ENCODE assay signal across 10 mouse cellular contexts in the genomic region with DNA sequence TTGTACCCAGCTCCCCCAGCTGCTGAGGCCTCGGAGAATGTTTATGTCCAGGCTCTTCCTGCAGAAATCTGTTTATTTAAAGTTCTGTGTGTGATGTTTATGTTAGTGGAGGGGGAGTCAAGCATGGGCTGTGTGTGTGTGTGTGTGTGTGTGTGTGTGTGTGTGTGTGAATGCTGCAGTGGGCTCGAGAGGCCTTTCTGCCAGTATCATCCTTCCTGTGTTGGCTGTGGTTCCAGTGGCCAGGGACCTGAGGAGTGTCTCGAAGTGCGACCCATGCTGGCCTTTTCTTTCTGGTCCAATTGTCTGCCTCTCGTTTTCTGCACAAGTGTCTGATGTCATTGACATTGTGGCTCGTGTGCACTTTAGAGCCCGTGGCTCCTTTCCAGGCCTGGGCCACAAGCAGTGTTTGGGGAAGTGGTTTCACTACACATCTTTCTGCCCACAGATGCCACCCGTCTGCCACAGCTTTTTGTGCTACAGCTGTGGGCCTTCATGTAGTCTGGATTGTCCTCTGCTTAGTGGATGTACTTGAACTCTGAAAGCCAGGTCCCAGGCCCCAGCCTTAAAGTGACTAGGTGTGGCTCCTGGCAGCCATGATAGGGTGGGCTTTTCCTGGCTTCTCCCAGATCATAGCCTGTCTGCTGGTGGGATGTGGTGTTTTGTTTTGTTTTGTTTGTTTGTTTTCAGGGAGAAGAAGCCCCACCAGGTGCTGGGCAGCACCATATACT. TPM values are rescaled to one million over a fixed set of nuclear protein-coding genes. Genes with fewer than 3 reads are reported as not detected.
A peak's percentile ranks its signal among the peaks of the same experiment; 100 is the strongest.
DNase-seq lines count a peak whose midpoint lies in the region; ATAC-seq lines count a peak whose summit lies in the region.
"Had no signal": no experiment of that assay in that cellular context is flagged by ENCODE, and none has a peak within 500 bp of the region (broad histone marks: within the 10 kb centered on the region; RNA-seq: fewer than 3 reads in every experiment).

No protein-coding gene starts in this region.

- H3K9ac ChIP-seq in forebrain, embryonic 13.5 days = no peak overlapping the region
- H3K9ac ChIP-seq: forebrain, embryonic 15.5 days had no signal

- peak; percentile 24 to 53 for DNase-seq in adrenal gland, postnatal 36 days
- DNase-seq in adrenal gland, adult (ENCODE audit: inconsistent age in 2 of 2, low spot score in 1 of 2) = no peak
- peak; percentile 92 for DNase-seq in 416B (ENCODE audit: low read depth)
- no peak for DNase-seq in heart, embryonic 10.5 days (ENCODE audit: low spot score)
- DNase-seq in lung, postnatal 25 days (ENCODE audit: low spot score) = peak; percentile 74
- no peak for DNase-seq in gastrocnemius, postnatal 14 days
- no peak for DNase-seq in MN1 (ENCODE audit: low spot score)

- intact Hi-C loops in gastrocnemius, postnatal 14 days (cut with DNase I; ENCODE audit: low total_unique reads) = no loop called here

- WGBS in heart, embryonic 10.5 days = 50% methylated on average over 8 of the region's 8 CpGs
- WGBS in forebrain, embryonic 13.5 days = 59% methylated on average over 8 of the region's 8 CpGs

- ATAC-seq in forebrain, embryonic 13.5 days = no peak
- ATAC-seq: forebrain, embryonic 15.5 days had no signal

- H3K27ac ChIP-seq in heart, embryonic 10.5 days = peak overlapping the region; percentile 29
- no peak overlapping the region for H3K27ac ChIP-seq in forebrain, embryonic 13.5 days
- H3K27ac ChIP-seq: forebrain, embryonic 15.5 days; layer of hippocampus, adult 2 months had no signal

- no peak overlapping the region for H3K4me2 ChIP-seq in forebrain, embryonic 13.5 days
- H3K4me2 ChIP-seq: forebrain, embryonic 15.5 days had no signal

- H3K4me1 ChIP-seq in heart, embryonic 10.5 days = peaks cover 90% of the 10 kb centered on the region
- 0 out of 2 replicates have a peak, but pooled peaks cover 6% of the 10 kb centered on the region for H3K4me1 ChIP-seq in forebrain, embryonic 13.5 days

- H3K36me3 ChIP-seq in heart, embryonic 10.5 days = no peaks in the 10 kb centered on the region
- no peaks in the 10 kb centered on the region for H3K36me3 ChIP-seq in forebrain, embryonic 13.5 days (ENCODE audit: poor library complexity, severe bottlenecking)
- H3K36me3 ChIP-seq: forebrain, embryonic 15.5 days had no signal

- no peak overlapping the region for H3K4me3 ChIP-seq in heart, embryonic 10.5 days
- no peak overlapping the region for H3K4me3 ChIP-seq in forebrain, embryonic 13.5 days
- H3K4me3 ChIP-seq: forebrain, embryonic 15.5 days; layer of hippocampus, adult 2 months had no signal

- no peaks in the 10 kb centered on the region for H3K9me3 ChIP-seq in heart, embryonic 10.5 days
- no peaks in the 10 kb centered on the region for H3K9me3 ChIP-seq in forebrain, embryonic 13.5 days (replicated peaks)
- H3K9me3 ChIP-seq: forebrain, embryonic 15.5 days had no signal

- H3K27me3 ChIP-seq in heart, embryonic 10.5 days (ENCODE audit: insufficient read depth, poor library complexity, severe bottlenecking) = no peaks in the 10 kb centered on the region
- H3K27me3 ChIP-seq in forebrain, embryonic 13.5 days = no peaks in the 10 kb centered on the region
- H3K27me3 ChIP-seq: forebrain, embryonic 15.5 days had no signal

RNA-seq across cellular contexts. Expression of a gene that starts 23.5 kb away (rescaled TPM):
- 10 to 100 TPM; 84.4 to 85.9 TPM for total RNA-seq in adrenal gland, postnatal 36 days (2021)
- 46.9 and 60.9 TPM in 2 replicates for polyA plus RNA-seq in heart, embryonic 10.5 days (2016; fragmentation: Nextera tagmentation; extraction: Ambion mirVana)
- total RNA-seq in gastrocnemius, postnatal 14 days (2021) = 10 to 100 TPM; 36.5 to 39.8 TPM
- polyA plus RNA-seq in forebrain, embryonic 13.5 days (2015; fragmentation: Nextera tagmentation; extraction: Ambion mirVana) = 9.7 and 11.1 TPM in 2 replicates

Comparison
In these comparisons a context has a peak if more than half of its experiments do, and no peak if none do; other contexts are left out.
1. DNase-seq: peak in adrenal gland, postnatal 36 days (2 of 2), 416B (single experiment) and lung, postnatal 25 days (single experiment); none in adrenal gland, adult (0 of 2), heart, embryonic 10.5 days (single experiment), gastrocnemius, postnatal 14 days (single experiment) and MN1 (single experiment).